Mouse (Mus musculus): ENCODE data around the gene Uchl1. TPM values are rescaled to one million over a fixed set of nuclear protein-coding genes. Genes with fewer than 3 reads are reported as not detected.

Uchl1 gene
- 1.4 and 2.0 TPM in 2 replicates for polyA plus RNA-seq (2015; fragmentation: Nextera tagmentation; extraction: Ambion mirVana)

DNA sequence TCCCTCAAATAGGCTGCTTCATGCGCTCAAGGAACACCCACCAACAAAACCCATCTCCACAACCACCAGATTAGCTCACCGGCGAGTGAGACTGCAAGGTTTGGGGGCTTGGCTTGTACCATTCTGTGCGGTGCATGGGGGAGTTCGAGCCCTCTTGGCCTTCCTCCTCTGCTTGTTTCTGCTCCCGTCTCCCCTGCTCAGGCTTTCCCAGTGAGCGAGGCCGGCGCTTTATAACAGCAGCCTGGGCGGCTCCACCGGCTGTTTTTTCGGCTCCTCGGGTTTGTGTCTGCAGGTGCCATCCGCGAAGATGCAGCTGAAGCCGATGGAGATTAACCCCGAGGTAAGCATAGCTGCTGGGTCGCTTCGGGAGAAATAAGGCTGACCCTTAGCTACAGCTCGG, at the start of gene Uchl1:
Gene Uchl1 (plus strand): TSS at position 109 of the 400 bp plus-strand sequence.
- H3K4me1 ChIP-seq (ENCODE audit: control insufficient read depth, low read depth, low read length) = no peaks in the 10 kb centered on the region; the same call in 1 of the 2 replicates
- peak within 1 kb of the TSS; percentile 32 for H3K4me3 ChIP-seq (ENCODE audit: low read depth, low read length)
- no peaks in the 10 kb centered on the region for H3K36me3 ChIP-seq (ENCODE audit: control insufficient read depth, insufficient read depth)
- no peak within 1 kb of the TSS for H3K9ac ChIP-seq (ENCODE audit: low read depth, low read length)
- ATAC-seq (ENCODE audit: low read depth) = no peak
- H3K4me2 ChIP-seq (ENCODE audit: low read depth, low read length) = peak within 1 kb of the TSS; percentile 53
- peaks cover 40% of the 10 kb centered on the region for H3K27me3 ChIP-seq (ENCODE audit: control insufficient read depth, insufficient read depth, low read depth, low read length)
- under 1% methylated on average over 20 of the region's 20 CpGs for WGBS (ENCODE audit: insufficient replicate concordance)
- no peak within 1 kb of the TSS for H3K27ac ChIP-seq (ENCODE audit: low read length)
- no peaks in the 10 kb centered on the region for H3K9me3 ChIP-seq (replicated peaks; ENCODE audit: control insufficient read depth, low read length)

DNA sequence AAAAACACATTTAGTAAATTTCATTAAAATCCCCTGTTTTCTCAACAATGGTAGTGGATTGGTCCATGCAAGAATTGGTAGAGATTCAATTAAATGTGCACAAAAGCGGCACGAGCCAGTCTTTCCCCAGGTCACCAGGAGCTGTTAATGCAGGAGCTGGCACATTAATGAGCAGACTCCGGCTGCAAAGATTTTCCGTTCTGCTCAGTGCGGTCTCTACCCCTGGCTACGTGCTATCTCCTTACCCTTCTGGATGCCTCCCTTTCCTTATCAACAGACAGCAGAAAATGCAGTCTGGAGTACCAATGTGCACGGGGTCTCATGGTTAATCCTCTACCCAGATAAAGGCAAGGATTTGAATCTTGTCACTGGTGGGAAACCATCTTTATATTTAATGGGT, 48.1 kb upstream of the Uchl1 start:
- Histone ChIP-seq H3K27ac (ENCODE audit: low read length) (no peak overlapping the region), H3K4me1 (ENCODE audit: control insufficient read depth, low read depth, low read length) (no peaks in the 10 kb centered on the region), H3K36me3 (ENCODE audit: control insufficient read depth, insufficient read depth) (no peaks in the 10 kb centered on the region), H3K9me3 (replicated peaks; ENCODE audit: control insufficient read depth, low read length) (no peaks in the 10 kb centered on the region), H3K9ac (ENCODE audit: low read depth, low read length) (no peak overlapping the region), H3K4me3 (ENCODE audit: low read depth, low read length) (no peak overlapping the region), H3K4me2 (ENCODE audit: low read depth, low read length) (no peak overlapping the region), H3K27me3 (ENCODE audit: control insufficient read depth, insufficient read depth, low read depth, low read length) (no peaks in the 10 kb centered on the region)
- no peak for ATAC-seq (ENCODE audit: low read depth)
- 33% methylated on average over 7 of the region's 7 CpGs for WGBS (ENCODE audit: insufficient replicate concordance)

DNA sequence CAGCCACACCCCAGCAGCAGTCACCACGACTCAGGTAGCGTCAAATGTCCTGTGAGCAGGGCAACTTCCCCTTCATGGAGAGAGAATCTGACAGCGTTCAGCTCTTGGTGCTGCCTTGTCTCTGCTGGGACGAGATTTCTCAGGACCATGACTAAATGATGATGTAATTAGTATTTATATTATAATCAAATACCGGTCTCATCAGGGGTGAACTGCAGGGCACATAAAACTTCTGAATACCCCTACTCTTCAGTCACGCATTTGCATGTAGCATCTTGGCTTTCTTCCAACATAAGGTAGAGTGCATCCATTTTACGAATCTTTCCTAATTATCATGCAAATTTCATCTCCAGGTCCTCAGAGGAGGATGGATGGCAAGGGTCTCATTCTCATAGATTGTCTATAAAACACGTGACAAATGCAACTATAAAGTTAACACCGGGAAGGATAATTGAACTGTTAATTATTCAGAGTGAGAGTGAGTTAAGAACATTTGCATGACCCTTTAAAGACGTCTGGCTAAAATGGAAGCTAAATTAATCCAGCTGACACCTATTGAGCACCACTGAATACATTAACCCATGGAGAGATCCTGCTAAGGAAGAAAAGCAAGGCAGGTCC, 40.3 kb upstream of the Uchl1 start:
- Histone ChIP-seq H3K36me3 (ENCODE audit: control insufficient read depth, insufficient read depth) (no peaks in the 10 kb centered on the region), H3K4me2 (ENCODE audit: low read depth, low read length) (no peak overlapping the region), H3K4me3 (ENCODE audit: low read depth, low read length) (no peak overlapping the region), H3K9ac (ENCODE audit: low read depth, low read length) (no peak overlapping the region), H3K4me1 (ENCODE audit: control insufficient read depth, low read depth, low read length) (no peaks in the 10 kb centered on the region), H3K27me3 (ENCODE audit: control insufficient read depth, insufficient read depth, low read depth, low read length) (no peaks in the 10 kb centered on the region), H3K9me3 (replicated peaks; ENCODE audit: control insufficient read depth, low read length) (no peaks in the 10 kb centered on the region), H3K27ac (ENCODE audit: low read length) (no peak overlapping the region)
- 55% methylated on average over 10 of the region's 10 CpGs for WGBS (ENCODE audit: insufficient replicate concordance)
- ATAC-seq (ENCODE audit: low read depth) = no peak

DNA sequence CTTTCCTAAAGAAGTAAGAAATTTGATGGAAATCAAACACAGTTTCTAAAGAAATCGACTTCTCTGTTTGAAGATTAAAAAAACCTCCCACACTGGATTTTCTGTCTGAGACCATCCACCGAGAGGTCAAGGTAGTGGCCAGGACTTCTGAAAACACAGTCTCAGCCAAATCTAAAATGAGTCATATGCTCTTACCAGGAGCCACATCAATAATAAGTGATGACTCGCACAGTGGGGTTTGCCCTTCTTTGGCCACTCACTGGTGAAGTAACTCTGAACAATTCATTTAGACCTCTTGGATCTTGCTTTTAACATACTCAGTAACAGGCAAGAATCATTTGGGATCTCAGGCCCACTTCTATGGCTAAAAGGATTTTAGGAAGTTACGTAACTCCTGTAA, 33.7 kb upstream of the Uchl1 start:
- no peaks in the 10 kb centered on the region for H3K27me3 ChIP-seq (ENCODE audit: control insufficient read depth, insufficient read depth, low read depth, low read length)
- H3K9ac ChIP-seq (ENCODE audit: low read depth, low read length) = no peak overlapping the region
- no peaks in the 10 kb centered on the region for H3K4me1 ChIP-seq (ENCODE audit: control insufficient read depth, low read depth, low read length)
- no peak overlapping the region for H3K4me2 ChIP-seq (ENCODE audit: low read depth, low read length)
- H3K4me3 ChIP-seq (ENCODE audit: low read depth, low read length) = no peak overlapping the region
- H3K36me3 ChIP-seq (ENCODE audit: control insufficient read depth, insufficient read depth) = no peaks in the 10 kb centered on the region
- 54% methylated on average over 4 of the region's 4 CpGs for WGBS (ENCODE audit: insufficient replicate concordance)
- no peak for ATAC-seq (ENCODE audit: low read depth)
- H3K27ac ChIP-seq (ENCODE audit: low read length) = no peak overlapping the region
- no peaks in the 10 kb centered on the region for H3K9me3 ChIP-seq (replicated peaks; ENCODE audit: control insufficient read depth, low read length)

DNA sequence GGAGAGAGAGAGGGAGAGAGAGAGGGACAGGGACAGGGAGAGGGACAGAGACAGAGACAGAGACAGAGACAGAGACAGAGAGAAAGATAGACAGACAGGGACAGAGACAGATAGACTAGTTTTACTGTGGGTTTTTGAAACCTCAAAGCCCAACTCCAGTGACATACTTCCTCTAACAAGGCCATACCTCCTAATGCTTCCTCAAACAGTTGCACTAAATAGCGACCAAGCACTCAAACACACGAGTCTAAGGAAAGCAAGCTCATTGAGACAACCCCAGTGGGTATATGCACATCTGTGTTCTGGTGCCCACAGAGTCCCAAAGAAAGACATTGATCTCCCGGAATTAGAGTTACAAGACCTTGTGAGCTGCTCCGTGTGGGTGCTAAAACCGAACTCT, 32.6 kb upstream of the Uchl1 start:
- no peaks in the 10 kb centered on the region for H3K4me1 ChIP-seq (ENCODE audit: control insufficient read depth, low read depth, low read length)
- no peaks in the 10 kb centered on the region for H3K36me3 ChIP-seq (ENCODE audit: control insufficient read depth, insufficient read depth)
- H3K4me3 ChIP-seq (ENCODE audit: low read depth, low read length) = no peak overlapping the region
- 44% methylated on average over 5 of the region's 5 CpGs for WGBS (ENCODE audit: insufficient replicate concordance)
- no peaks in the 10 kb centered on the region for H3K9me3 ChIP-seq (replicated peaks; ENCODE audit: control insufficient read depth, low read length)
- no peak overlapping the region for H3K27ac ChIP-seq (ENCODE audit: low read length)
- H3K4me2 ChIP-seq (ENCODE audit: low read depth, low read length) = no peak overlapping the region
- no peak for ATAC-seq (ENCODE audit: low read depth)
- H3K9ac ChIP-seq (ENCODE audit: low read depth, low read length) = no peak overlapping the region
- H3K27me3 ChIP-seq (ENCODE audit: control insufficient read depth, insufficient read depth, low read depth, low read length) = no peaks in the 10 kb centered on the region

DNA sequence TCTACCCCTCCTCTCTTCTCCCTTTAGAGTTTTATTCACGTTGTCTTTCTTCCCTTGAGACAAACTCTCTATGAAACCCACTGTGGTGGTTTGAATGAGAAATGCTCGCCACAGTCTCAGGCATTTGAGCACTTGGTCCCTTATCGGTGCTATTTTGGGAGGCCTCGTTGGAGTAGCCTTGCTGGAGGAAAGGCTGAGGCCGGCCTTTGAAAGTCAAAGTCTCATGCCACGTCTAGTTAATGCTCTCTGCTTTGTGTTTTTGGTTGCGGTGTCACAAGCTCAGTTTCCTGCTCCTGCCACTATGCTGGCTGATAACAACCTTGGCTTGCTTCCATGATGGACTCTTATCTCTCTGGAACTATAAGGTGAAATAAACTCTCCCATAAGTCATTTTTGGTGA, 28.4 kb upstream of the Uchl1 start:
- H3K9me3 ChIP-seq (replicated peaks; ENCODE audit: control insufficient read depth, low read length) = no peaks in the 10 kb centered on the region
- no peaks in the 10 kb centered on the region for H3K27me3 ChIP-seq (ENCODE audit: control insufficient read depth, insufficient read depth, low read depth, low read length)
- no peak for ATAC-seq (ENCODE audit: low read depth)
- H3K27ac ChIP-seq (ENCODE audit: low read length) = no peak overlapping the region
- no peak overlapping the region for H3K4me2 ChIP-seq (ENCODE audit: low read depth, low read length)
- H3K4me1 ChIP-seq (ENCODE audit: control insufficient read depth, low read depth, low read length) = no peaks in the 10 kb centered on the region
- 28% methylated on average over 7 of the region's 7 CpGs for WGBS (ENCODE audit: insufficient replicate concordance)
- no peaks in the 10 kb centered on the region for H3K36me3 ChIP-seq (ENCODE audit: control insufficient read depth, insufficient read depth)
- no peak overlapping the region for H3K9ac ChIP-seq (ENCODE audit: low read depth, low read length)
- no peak overlapping the region for H3K4me3 ChIP-seq (ENCODE audit: low read depth, low read length)

DNA sequence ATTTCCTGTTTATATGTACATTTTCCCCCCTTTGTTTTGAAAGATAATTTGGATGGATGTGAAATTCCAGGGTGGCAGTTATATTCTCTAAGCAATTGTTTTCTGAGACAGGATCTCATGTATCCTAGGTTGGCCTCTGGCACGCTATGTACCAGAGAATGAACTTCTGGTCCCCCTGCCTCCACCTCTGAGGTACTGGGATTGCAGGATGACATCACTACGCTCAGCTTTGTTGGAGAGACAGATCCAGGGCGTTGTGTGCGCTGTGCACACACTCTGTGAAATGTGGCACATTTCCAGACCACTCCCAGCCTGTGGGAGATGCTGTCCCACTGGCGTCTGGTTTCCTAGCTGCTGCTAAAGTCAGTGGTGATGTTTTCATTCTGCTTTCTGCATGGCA, 21.7 kb upstream of the Uchl1 start:
- Histone ChIP-seq H3K4me2 (ENCODE audit: low read depth, low read length) (no peak overlapping the region), H3K27ac (ENCODE audit: low read length) (no peak overlapping the region), H3K9ac (ENCODE audit: low read depth, low read length) (no peak overlapping the region), H3K9me3 (replicated peaks; ENCODE audit: control insufficient read depth, low read length) (no peaks in the 10 kb centered on the region), H3K4me1 (ENCODE audit: control insufficient read depth, low read depth, low read length) (no peaks in the 10 kb centered on the region), H3K4me3 (ENCODE audit: low read depth, low read length) (no peak overlapping the region), H3K27me3 (ENCODE audit: control insufficient read depth, insufficient read depth, low read depth, low read length) (no peaks in the 10 kb centered on the region), H3K36me3 (ENCODE audit: control insufficient read depth, insufficient read depth) (no peaks in the 10 kb centered on the region)
- WGBS (ENCODE audit: insufficient replicate concordance) = 43% methylated on average over 5 of the region's 5 CpGs
- ATAC-seq (ENCODE audit: low read depth) = no peak

DNA sequence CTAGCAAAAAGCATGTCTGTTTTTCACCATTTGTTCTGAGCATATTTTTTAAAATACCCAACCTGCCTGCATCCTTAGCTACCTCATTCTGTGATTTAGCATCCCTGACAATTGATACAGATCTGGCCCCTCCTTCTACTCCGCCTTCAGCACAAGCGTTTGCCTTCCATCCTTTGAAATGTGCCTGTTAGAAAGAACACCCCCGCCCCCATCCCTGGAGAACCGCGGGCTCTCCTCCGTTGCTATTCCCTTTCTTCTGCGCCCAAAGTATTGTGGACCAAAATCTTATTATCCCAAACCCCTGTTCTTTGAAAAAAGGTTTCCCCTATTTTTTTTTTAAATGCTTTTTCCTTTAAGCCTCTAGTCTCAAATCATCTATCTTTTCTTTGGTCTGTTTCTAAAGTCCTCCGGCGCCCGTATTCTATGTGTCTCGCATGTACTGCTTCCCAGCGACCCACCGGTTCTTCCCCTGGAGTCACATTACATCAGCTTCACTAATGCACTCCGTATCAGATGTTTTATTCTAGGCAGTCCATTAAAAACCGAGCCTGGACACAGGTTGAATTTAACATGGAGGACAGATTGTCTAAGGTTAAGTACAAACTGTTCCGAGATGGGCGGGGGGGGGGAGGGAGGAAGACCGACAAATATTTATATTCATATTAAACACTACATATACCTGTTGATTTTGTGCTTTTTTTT, 551 bp upstream of the Uchl1 start:
- Histone ChIP-seq H3K27me3 (ENCODE audit: control insufficient read depth, insufficient read depth, low read depth, low read length) (peaks cover 40% of the 10 kb centered on the region), H3K9me3 (replicated peaks; ENCODE audit: control insufficient read depth, low read length) (no peaks in the 10 kb centered on the region), H3K9ac (ENCODE audit: low read depth, low read length) (no peak overlapping the region), H3K36me3 (ENCODE audit: control insufficient read depth, insufficient read depth) (no peaks in the 10 kb centered on the region), H3K4me1 (ENCODE audit: control insufficient read depth, low read depth, low read length) (no peaks in the 10 kb centered on the region; the same call in 1 of the 2 replicates), H3K4me3 (ENCODE audit: low read depth, low read length) (no peak overlapping the region), H3K4me2 (ENCODE audit: low read depth, low read length) (0 out of 2 replicates have a peak overlapping the region, but pooled peaks have one; percentile 53), H3K27ac (ENCODE audit: low read length) (no peak overlapping the region)
- no peak for ATAC-seq (ENCODE audit: low read depth)
- 1% methylated on average over 18 of the region's 18 CpGs for WGBS (ENCODE audit: insufficient replicate concordance)

DNA sequence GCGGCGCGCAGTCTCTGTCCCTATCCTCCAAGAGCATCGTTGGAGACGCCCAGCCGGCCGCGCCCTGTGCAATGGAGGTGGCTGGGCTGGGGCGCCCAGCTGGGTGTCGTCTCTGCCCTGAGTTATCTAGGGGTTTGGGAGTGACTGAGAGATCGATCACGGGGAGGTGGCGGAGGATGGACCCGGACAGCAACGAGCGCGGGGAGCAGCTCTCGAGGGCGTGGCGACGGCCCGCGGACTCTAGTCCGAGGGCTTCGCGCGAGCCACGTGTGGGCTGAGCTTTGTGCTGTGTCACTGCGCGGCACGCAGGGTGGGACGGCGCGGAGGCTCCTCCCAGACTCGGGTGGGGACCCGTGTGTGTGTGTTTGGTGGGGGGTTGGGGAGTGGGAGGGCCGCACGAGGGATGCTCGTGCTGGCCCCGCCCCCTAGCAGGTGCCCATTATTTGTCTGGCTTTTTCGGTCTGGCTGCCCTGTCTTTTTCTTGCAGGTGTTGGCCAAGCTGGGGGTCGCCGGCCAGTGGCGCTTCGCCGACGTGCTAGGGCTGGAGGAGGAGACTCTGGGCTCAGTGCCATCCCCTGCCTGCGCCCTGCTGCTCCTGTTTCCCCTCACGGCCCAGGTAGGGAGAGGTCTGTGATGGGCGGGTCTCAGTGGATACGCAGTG, 696 bp downstream of the Uchl1 start:
- no peak overlapping the region for H3K9ac ChIP-seq (ENCODE audit: low read depth, low read length)
- H3K36me3 ChIP-seq (ENCODE audit: control insufficient read depth, insufficient read depth) = no peaks in the 10 kb centered on the region
- H3K9me3 ChIP-seq (replicated peaks; ENCODE audit: control insufficient read depth, low read length) = no peaks in the 10 kb centered on the region
- WGBS (ENCODE audit: insufficient replicate concordance) = 2% methylated on average over 51 of the region's 51 CpGs
- H3K4me2 ChIP-seq (ENCODE audit: low read depth, low read length) = peak overlapping the region; percentile 53
- no peak overlapping the region for H3K27ac ChIP-seq (ENCODE audit: low read length)
- H3K4me1 ChIP-seq (ENCODE audit: control insufficient read depth, low read depth, low read length) = no peaks in the 10 kb centered on the region; the same call in 1 of the 2 replicates
- H3K27me3 ChIP-seq (ENCODE audit: control insufficient read depth, insufficient read depth, low read depth, low read length) = peaks cover 40% of the 10 kb centered on the region
- H3K4me3 ChIP-seq (ENCODE audit: low read depth, low read length) = peak overlapping the region; percentile 32
- 0 out of 2 replicates have a peak, but pooled peaks have one; percentile 21 for ATAC-seq (ENCODE audit: low read depth)
